Mouse (Mus musculus): ENCODE data around the gene Stk16.

- TF ChIP-seq CTCF (IDR thresholded peaks at IDR 0.05; ENCODE audit: low read depth) (no peak), EP300 (IDR thresholded peaks at IDR 0.05; ENCODE audit: low read depth) (no peak)
These were observed 12.9 kb downstream of the Stk16 start for GRCm38 (mm10) chr1:75223532-75223931.

All from liver, postnatal 0 days (tissue).